Mouse (Mus musculus): Measurements from ENCODE around the gene Gm13723.

DNA sequence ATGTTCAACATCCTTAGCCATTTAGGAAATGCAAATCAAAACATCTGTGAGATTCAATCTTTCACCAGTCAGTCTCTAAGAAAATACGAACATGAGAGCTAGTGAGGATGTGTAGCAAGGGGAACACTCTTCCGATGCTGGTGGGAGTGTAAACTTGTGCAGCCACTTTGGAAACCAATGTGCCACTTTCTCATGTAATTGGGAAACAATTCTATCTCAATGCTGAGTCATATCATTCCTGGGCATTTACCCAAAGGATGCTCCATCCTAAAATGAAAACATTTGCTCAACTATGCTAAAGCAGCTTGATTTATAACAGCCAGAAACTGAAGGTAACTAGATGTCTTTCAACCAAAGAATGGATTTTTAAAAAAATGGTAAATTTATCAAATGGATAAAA lies 31.0 kb upstream of the Gm13723 start:
- TF ChIP-seq POLR2A (IDR thresholded peaks at IDR 0.05; ENCODE audit: insufficient read length, low read depth): no peak
- TF ChIP-seq MAX (IDR thresholded peaks at IDR 0.05; ENCODE audit: low read depth): no peak
- no peak for TF ChIP-seq CEBPB (IDR thresholded peaks at IDR 0.05; ENCODE audit: insufficient read depth, poor library complexity, severe bottlenecking)
- no peak for TF ChIP-seq MYOG (IDR thresholded peaks at IDR 0.05; ENCODE audit: control insufficient read depth in 1 of 3, insufficient read depth in 1 of 3, insufficient read length in 2 of 3, low read depth in 2 of 3)
- no peak for TF ChIP-seq POLR2AphosphoS2 (IDR thresholded peaks at IDR 0.05; ENCODE audit: insufficient read length, low read depth)
- no peak for TF ChIP-seq USF1 (IDR thresholded peaks at IDR 0.05; ENCODE audit: low read depth)
- TF ChIP-seq E2F4 (IDR thresholded peaks at IDR 0.05; ENCODE audit: insufficient read depth): no peak
- no peak for TF ChIP-seq TCF12 (IDR thresholded peaks at IDR 0.05; ENCODE audit: insufficient read depth, poor library complexity, severe bottlenecking)

All from myocyte (in vitro differentiated cells).